Mouse (Mus musculus) heart, embryonic 10.5 days (tissue): ENCODE data around the gene Pla2g4d. TPM values are rescaled to one million over a fixed set of nuclear protein-coding genes. Genes with fewer than 3 reads are reported as not detected.
A peak's percentile ranks its signal among the peaks of the same experiment; 100 is the strongest.

ENCODE experiments used
- DNase-seq: peaks from one replicate; pipeline ENCODE4 v3.0.0-alpha.2; 2017; ENCODE audit warnings: low spot score
- H3K27ac ChIP-seq: fragments of 300-500 bp; sonication (generic); 2 replicates; pipeline ENCODE4 v1.5.1; 2016; ENCODE audit warnings: mild to moderate bottlenecking
- H3K27me3 ChIP-seq: fragments of 300-500 bp; sonication (generic); 2 replicates; pipeline ENCODE4 v1.6.1; 2016; ENCODE audit warnings: mild to moderate bottlenecking; ENCODE audit not compliant: poor library complexity, insufficient read depth, severe bottlenecking
- H3K36me3 ChIP-seq: fragments of 300-500 bp; sonication (generic); 2 replicates; pipeline ENCODE4 v1.6.1; 2016; ENCODE audit warnings: mild to moderate bottlenecking, moderate library complexity
- H3K4me1 ChIP-seq: fragments of 300-500 bp; sonication (generic); 2 replicates; pipeline ENCODE4 v1.6.1; 2016; ENCODE audit warnings: mild to moderate bottlenecking
- H3K4me3 ChIP-seq: fragments of 300-500 bp; sonication (generic); 2 replicates; pipeline ENCODE4 v1.5.1; 2016; ENCODE audit warnings: mild to moderate bottlenecking, moderate library complexity
- H3K9me3 ChIP-seq: fragments of 300-500 bp; sonication (generic); 2 replicates; pipeline ENCODE4 v1.6.1; 2016; ENCODE audit warnings: mild to moderate bottlenecking, moderate library complexity
- WGBS: fragments of 180-500 bp; shearing (Covaris S2); methylation state at CpG from one replicate; pipeline ENCODE4 v1.1.7; 2016; 5-methylcytosine and 5-hydroxymethylcytosine counted together
- polyA plus RNA-seq: library from polyadenylated mRNA; unstranded; fragments of >200 nt; fragmentation: Nextera tagmentation; extraction: Ambion mirVana; gene quantifications from 2 replicates; pipeline ENCODE4 v1.2.1, GENCODE M21; 2016

The Pla2g4d gene
- 0.04 TPM in 1 of 2 replicates, not detected in the other for polyA plus RNA-seq

DNA sequence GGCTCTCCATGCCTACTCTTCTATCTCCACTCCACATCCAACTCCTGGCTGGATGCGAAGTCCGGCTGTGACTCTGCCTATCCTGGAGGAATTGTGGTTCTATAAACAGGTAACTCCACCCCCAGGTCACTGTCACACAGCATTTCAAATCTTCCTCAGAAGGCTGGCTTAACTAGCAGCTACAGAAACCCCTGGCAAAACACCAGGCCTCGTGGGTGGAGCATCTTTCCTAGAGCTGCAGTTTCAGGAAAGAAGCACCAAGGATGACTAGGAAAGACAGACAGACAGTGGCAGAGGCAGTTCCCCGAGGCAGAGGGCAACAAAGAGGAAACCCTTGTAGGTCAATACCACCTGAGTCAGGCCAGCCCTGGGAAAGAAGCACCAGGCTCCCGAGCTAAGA, at the start of gene Pla2g4d:
Gene Pla2g4d (minus strand): TSS at position 203 of the 400 bp plus-strand sequence.
- H3K27me3 ChIP-seq: no peaks in the 10 kb centered on the region; the same call in 1 of the 2 replicates

DNA sequence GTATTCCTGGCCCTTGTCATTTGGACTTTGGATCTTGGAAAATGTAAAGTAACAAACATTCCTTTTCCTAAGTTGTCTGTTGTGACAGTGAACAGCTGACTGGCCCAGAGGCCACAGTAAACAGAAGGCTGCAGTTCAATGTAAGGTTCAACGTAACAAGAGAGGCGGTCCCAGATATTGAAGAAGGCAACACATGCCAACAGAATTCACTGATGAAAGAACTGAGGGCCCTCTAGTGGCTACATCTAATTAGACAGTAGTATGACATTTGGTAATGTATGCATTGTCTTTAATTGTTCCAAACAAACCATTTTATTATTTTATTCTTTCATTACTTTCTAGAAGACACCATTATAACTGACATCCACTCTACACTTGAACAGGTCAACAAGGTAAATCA, 48.9 kb upstream of the Pla2g4d start:
- Histone ChIP-seq H3K4me3 (no peak overlapping the region), H3K27me3 (no peaks in the 10 kb centered on the region), H3K36me3 (peaks cover 74% of the 10 kb centered on the region), H3K27ac (no peak overlapping the region), H3K9me3 (no peaks in the 10 kb centered on the region), H3K4me1 (no peaks in the 10 kb centered on the region)
- no peak for DNase-seq
- 74% methylated on average over 2 of the region's 2 CpGs for WGBS

More for the DNA sequence above, at the start of gene Pla2g4d:
- H3K27ac ChIP-seq: no peak within 1 kb of the TSS
- no peaks in the 10 kb centered on the region for H3K4me1 ChIP-seq
- H3K36me3 ChIP-seq: no peaks in the 10 kb centered on the region
- no peak for DNase-seq
- 68% methylated on average over 5 of the region's 5 CpGs for WGBS
- H3K9me3 ChIP-seq: no peaks in the 10 kb centered on the region
- H3K4me3 ChIP-seq: no peak within 1 kb of the TSS

DNA sequence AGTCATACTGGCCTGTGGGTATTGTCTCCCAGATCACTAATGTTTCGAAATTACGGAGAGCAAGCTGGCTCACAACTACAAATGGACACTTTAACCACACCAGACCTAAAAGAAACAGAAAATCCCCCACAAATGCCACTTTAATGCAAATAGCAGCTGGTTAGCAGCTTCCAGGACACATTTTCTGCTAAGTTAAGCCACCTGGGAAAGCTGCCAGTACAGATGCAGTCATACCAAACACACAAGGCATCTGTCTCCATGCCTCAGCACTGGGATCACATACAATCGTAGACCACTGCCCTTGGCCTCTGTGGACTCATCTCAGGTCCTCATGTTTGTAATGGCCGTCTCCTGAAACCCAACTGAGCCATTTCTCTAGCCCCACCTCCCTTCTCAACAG, 42.6 kb upstream of the Pla2g4d start:
- Histone ChIP-seq H3K4me1 (no peaks in the 10 kb centered on the region), H3K27me3 (no peaks in the 10 kb centered on the region), H3K9me3 (no peaks in the 10 kb centered on the region), H3K36me3 (peaks cover 75% of the 10 kb centered on the region), H3K4me3 (no peak overlapping the region), H3K27ac (no peak overlapping the region)
- 90% methylated on average over 4 of the region's 4 CpGs for WGBS
- no peak for DNase-seq

DNA sequence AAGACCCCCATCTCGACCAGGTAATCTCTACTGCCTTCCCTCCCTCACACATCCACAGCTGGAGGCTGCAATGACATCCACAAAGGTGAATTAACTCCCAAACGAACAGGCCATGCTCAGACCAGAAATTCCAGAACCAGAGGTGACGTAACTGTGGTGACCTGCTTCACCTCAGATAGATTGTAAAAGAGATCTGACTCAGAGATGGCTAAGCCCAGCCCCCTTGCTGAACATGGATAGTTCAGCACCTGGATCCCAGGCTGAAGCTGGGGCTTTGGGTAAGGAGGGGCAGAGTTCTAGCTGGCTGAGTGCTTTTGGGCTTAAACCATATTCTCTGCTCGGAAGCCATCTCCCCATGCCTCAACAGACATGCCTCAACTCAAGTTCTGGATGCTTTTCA, 26.1 kb upstream of the Pla2g4d start:
- H3K27me3 ChIP-seq: no peaks in the 10 kb centered on the region

DNA sequence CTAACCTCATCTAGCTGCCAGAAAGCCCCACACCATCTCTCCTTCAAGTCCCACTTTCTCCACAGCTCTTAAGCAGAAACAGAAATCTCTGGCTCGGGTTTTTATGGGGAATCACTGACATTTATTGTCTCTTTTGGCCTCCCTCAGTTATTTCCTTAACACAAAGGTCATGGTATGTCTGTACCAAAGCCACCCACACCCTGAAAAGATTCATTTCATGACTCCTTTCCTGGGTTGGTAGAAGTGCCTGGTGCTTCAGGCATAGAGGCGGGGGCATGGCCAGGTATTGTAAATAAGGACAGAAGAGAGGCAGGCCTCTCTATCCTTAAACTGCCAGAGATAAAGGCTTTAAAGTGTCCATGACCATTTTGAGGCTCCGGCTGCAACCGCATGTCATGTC, 25.5 kb upstream of the Pla2g4d start:
- DNase-seq: no peak
- H3K9me3 ChIP-seq: no peaks in the 10 kb centered on the region
- WGBS: 83% methylated on average over 4 of the region's 4 CpGs
- peaks cover 4% of the 10 kb centered on the region for H3K4me1 ChIP-seq
- H3K36me3 ChIP-seq: peaks cover 33% of the 10 kb centered on the region
- no peak overlapping the region for H3K4me3 ChIP-seq
- H3K27ac ChIP-seq: no peak overlapping the region
- no peaks in the 10 kb centered on the region for H3K27me3 ChIP-seq

More for the DNA sequence above, 26.1 kb upstream of the Pla2g4d start:
- no peak overlapping the region for H3K4me3 ChIP-seq
- no peak overlapping the region for H3K27ac ChIP-seq
- H3K9me3 ChIP-seq: no peaks in the 10 kb centered on the region
- no peak for DNase-seq
- H3K4me1 ChIP-seq: peaks cover 4% of the 10 kb centered on the region
- WGBS: 74% methylated on average over 4 of the region's 4 CpGs
- peaks cover 36% of the 10 kb centered on the region for H3K36me3 ChIP-seq

DNA sequence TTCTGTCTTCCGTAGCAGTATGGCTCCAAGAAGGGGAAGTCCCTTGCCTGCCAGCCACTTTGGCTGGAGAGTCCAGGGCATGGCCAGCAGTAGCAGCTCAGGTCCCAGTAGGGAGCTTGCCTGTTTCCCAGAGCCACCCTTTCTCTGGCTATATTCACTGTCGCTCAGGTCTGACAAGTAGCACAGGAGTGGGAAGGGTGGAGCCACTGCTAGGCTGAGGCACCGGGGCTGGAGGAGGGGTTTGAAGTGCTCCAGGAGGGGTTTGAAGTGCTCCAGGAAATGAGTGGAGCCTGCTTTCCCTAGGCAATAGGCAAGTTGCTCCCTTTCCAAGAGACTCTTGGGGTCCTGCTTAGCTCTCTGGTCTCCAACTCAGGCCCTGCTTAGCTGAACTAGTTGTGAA, 25.0 kb upstream of the Pla2g4d start, which contains the start of gene Pla2g4f:
Gene Pla2g4f (minus strand): TSS at position 190 of the 400 bp plus-strand sequence.
- Histone ChIP-seq H3K4me1 (peaks cover 4% of the 10 kb centered on the region), H3K27me3 (no peaks in the 10 kb centered on the region), H3K9me3 (no peaks in the 10 kb centered on the region), H3K4me3 (no peak within 1 kb of the TSS), H3K27ac (0 out of 2 replicates have a peak within 1 kb of the TSS, but pooled peaks have one; percentile 36), H3K36me3 (peaks cover 28% of the 10 kb centered on the region)
- no peak for DNase-seq
- WGBS: 43% methylated on average over 3 of the region's 3 CpGs

DNA sequence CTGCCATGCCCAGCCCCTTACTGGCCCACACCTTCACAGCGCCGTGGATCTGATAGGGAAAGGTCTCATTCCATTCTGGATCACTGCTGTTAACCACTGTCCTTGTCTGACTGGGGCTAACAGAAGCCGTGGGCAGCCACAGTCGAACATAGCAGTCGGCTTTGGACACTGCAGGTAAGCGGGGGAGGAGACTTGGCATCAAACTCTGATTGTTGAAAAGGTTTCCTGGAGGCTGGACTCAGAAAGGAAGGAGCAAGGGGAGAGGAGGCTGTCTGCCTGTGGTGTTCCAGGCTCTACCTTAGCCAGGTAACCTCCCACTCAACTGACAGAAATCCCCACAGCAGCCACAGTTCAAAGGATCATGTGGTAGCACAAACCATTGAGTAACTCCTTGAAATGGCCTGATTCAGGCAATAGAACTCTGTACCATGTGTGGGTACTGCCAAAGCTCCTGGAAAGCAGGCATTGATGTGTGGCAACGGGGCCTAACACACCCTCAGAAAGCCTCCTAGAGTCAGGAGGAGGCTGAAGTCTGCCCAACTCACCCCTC, 23.4 kb upstream of the Pla2g4d start:
- Histone ChIP-seq H3K9me3 (no peaks in the 10 kb centered on the region), H3K4me1 (peaks cover 4% of the 10 kb centered on the region), H3K4me3 (no peak overlapping the region), H3K27me3 (no peaks in the 10 kb centered on the region), H3K36me3 (peaks cover 11% of the 10 kb centered on the region), H3K27ac (no peak overlapping the region)
- DNase-seq: no peak
- 84% methylated on average over 7 of the region's 7 CpGs for WGBS

DNA sequence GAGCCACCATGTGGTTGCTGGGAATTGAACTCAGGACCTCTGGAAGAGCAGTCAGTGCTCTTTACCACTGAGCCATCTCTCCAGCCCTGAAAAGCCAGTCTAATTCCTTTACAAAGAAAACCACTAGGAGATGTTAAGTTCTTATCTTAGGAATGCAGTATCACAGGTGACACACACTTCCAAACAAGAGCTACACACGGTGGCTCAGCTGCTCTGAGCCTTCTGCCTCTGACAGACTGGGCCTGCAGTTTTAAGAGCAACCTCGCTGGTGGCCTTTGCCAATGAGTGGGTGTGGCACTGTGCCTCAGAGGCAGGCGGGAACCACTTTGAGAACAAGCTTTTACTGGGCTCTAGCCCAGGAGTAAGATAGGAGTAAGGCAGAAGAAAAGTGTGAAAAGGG, 15.1 kb upstream of the Pla2g4d start:
- Histone ChIP-seq H3K4me3 (no peak overlapping the region), H3K9me3 (no peaks in the 10 kb centered on the region), H3K4me1 (peaks cover 6% of the 10 kb centered on the region; the same call in 1 of the 2 replicates), H3K27ac (no peak overlapping the region), H3K27me3 (peaks cover 5% of the 10 kb centered on the region; the same call in 1 of the 2 replicates), H3K36me3 (no peaks in the 10 kb centered on the region)
- WGBS: 14% methylated on average over 3 of the region's 3 CpGs
- DNase-seq: no peak

DNA sequence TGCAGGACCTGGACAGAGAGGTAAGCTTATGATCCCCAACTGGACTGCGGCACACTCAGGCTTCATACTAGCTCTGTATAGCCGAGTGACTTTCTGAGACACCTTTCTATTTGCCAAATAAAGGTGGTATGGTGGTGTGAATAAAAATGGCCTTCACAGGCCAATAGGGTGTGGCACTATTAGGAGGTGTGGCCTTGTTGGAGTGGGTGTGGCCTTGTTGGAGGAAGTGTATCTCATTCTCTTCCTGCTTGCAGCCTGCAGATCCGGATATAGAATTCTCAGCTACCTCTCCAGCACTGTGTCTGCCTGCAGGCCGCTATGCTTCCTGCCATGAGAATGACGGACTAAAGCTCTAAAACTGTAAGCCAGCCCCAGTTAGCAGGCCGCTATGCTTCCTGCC, 12.1 kb upstream of the Pla2g4d start:
- peaks cover 5% of the 10 kb centered on the region; the same call in 1 of the 2 replicates for H3K27me3 ChIP-seq
- H3K4me1 ChIP-seq: peaks cover 6% of the 10 kb centered on the region; the same call in 1 of the 2 replicates
- no peak overlapping the region for H3K27ac ChIP-seq
- no peak for DNase-seq
- H3K4me3 ChIP-seq: no peak overlapping the region
- H3K36me3 ChIP-seq: no peaks in the 10 kb centered on the region
- 82% methylated on average over 6 of the region's 6 CpGs for WGBS
- H3K9me3 ChIP-seq: no peaks in the 10 kb centered on the region

DNA sequence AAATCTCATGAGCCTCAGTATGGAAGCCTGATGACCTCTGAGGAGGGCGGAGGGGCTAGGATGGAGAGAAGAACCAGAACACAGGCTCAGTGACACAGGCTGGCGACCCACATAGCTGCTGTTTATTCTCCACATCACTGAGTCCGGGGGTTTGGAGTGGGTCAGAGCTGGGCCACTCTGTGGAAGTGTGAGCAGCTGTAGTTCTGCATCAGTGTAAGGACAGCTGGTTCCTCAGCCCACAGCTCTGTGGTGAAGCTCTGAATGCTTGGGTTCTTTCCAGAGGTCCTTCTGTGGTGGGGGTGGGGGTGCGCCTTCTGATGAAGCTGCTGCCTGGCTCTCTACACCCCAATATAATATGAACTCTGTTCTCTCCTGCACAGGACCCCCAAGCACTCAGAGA, 10.9 kb upstream of the Pla2g4d start:
- Histone ChIP-seq H3K27me3 (peaks cover 5% of the 10 kb centered on the region; the same call in 1 of the 2 replicates), H3K4me1 (peaks cover 6% of the 10 kb centered on the region; the same call in 1 of the 2 replicates), H3K4me3 (no peak overlapping the region), H3K9me3 (no peaks in the 10 kb centered on the region), H3K27ac (no peak overlapping the region), H3K36me3 (no peaks in the 10 kb centered on the region)
- WGBS: 75% methylated on average over 4 of the region's 4 CpGs
- DNase-seq: no peak

DNA sequence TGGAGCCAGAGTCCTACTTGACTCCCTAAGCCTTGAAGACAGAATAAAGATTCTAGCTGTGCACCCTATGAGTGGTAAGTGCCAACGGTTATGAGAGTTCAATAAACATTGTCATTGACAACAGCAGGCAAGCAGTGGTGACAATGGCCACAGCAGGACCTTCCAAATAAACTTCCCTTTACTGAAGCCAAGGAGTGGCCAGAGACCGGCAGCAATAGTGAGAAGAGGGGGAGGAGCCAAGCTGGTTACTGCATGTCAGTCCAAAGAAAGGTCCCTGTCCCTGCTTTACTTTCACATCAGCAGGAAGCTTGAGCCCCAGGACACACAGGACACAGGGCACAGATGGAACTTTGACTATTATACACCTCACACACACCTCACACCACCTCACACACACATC, 7.2 kb upstream of the Pla2g4d start:
- Histone ChIP-seq H3K9me3 (no peaks in the 10 kb centered on the region), H3K27me3 (peaks cover 5% of the 10 kb centered on the region; the same call in 1 of the 2 replicates), H3K27ac (no peak overlapping the region), H3K4me1 (0 out of 2 replicates have a peak, but pooled peaks cover 2% of the 10 kb centered on the region), H3K4me3 (no peak overlapping the region), H3K36me3 (no peaks in the 10 kb centered on the region)
- 35% methylated on average over 2 of the region's 2 CpGs for WGBS
- no peak for DNase-seq

DNA sequence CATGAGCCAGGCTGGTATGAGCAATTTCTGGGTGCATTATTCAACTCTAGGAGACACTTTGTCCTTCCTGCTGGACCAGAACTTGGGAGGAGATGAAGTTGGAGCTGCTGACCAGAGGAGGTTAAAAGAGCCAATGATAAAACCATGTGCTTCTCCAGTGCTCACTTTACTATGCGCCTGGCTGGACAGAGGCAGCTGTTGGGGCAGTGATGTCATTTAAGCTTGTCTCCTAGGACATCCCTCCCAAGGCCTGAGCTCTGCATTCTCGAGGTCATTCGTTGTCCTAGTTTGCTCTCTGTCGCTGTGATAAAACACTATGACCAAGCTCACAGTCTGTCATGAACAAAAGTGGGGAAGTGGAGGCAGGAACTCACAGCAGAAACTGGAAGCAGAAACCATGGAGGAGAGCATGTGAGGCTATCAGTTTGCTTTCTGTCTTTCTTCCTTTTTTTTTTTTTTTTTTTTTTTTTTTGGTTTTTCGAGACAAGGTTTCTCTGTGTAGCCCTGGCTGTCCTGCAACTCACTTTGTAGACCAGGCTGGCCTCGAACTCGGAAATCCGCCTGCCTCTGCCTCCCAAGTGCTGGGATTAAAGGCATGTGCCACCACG, 2.6 kb upstream of the Pla2g4d start:
- Histone ChIP-seq H3K4me3 (no peak overlapping the region), H3K27ac (no peak overlapping the region), H3K9me3 (no peaks in the 10 kb centered on the region), H3K4me1 (no peaks in the 10 kb centered on the region), H3K27me3 (no peaks in the 10 kb centered on the region; the same call in 1 of the 2 replicates), H3K36me3 (no peaks in the 10 kb centered on the region)
- 68% methylated on average over 8 of the region's 9 CpGs for WGBS
- DNase-seq: no peak

DNA sequence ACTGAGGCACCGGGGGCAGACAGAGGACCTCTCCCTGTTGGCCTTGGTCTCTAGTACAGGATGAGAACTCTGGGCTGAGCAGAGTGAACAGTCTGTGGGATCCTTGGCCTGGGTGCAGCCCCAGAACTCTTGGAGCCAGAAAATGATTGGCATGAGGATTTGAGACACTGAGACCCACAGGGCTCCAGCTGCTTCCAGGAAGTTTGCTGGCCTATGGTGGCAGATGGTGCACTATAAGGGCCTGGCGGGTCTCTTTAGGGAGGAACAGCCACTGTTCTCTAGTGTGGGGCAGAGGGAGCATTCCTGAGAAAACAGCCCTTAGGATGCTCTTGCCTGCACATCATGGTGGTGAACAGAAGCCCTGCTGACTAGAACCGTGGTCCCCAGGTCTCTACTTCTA, 596 bp downstream of the Pla2g4d start:
- no peaks in the 10 kb centered on the region for H3K36me3 ChIP-seq
- no peaks in the 10 kb centered on the region for H3K9me3 ChIP-seq
- WGBS: 74% methylated on average over 3 of the region's 3 CpGs
- DNase-seq: no peak
- no peak overlapping the region for H3K27ac ChIP-seq
- no peak overlapping the region for H3K4me3 ChIP-seq
- H3K4me1 ChIP-seq: no peaks in the 10 kb centered on the region
- H3K27me3 ChIP-seq: no peaks in the 10 kb centered on the region; the same call in 1 of the 2 replicates
